ENCODE assay signal across 19 mouse cellular contexts in the genomic region with DNA sequence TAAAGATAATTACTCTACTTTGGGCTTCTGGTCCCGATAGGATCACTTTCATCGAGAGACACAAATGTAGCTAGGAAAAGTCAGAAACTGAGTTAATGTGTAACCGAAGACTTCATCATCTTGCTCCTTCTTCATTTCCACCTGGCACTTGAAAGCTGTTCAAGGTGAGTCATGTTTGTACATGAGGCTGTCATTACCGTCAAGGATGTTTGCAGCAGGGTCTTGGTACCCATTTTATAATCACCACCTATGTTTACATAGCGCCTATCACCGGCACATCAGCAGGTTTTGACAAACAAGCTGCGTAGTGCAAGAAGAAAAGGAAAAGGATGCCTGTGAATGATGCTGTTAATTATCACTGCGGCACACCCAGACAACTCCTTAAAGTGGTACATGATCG.
"Had no signal": no experiment of that assay in that cellular context is flagged by ENCODE, and none has a peak within 500 bp of the region (broad histone marks: within the 10 kb centered on the region; RNA-seq: fewer than 3 reads in every experiment).

No protein-coding gene starts in this region.

- H3K4me3 ChIP-seq: liver, embryonic 15.5 days; midbrain, embryonic 10.5 days; midbrain, embryonic 13.5 days; midbrain, embryonic 15.5 days; myocyte; neural tube, embryonic 13.5 days; neural tube, embryonic 15.5 days had no signal

- H3K27ac ChIP-seq: liver, embryonic 15.5 days; midbrain, embryonic 10.5 days; midbrain, embryonic 13.5 days; midbrain, embryonic 15.5 days; neural tube, embryonic 13.5 days; neural tube, embryonic 15.5 days had no signal

- H3K4me2 ChIP-seq: liver, embryonic 15.5 days; lung, embryonic 14.5 days; midbrain, embryonic 13.5 days; midbrain, embryonic 15.5 days; neural tube, embryonic 13.5 days; neural tube, embryonic 15.5 days had no signal

- DNase-seq: liver, postnatal 0 days; lung, embryonic 14.5 days; lung, postnatal 10 days; lung, postnatal 4 days; retina, postnatal 1 day; right cerebral cortex, adult 18-20 months; right cerebral cortex, postnatal 25 days; right cerebral cortex, postnatal 4 days; spleen, adult 18-20 months; thymus, adult 18-20 months; thymus, postnatal 14 days; thymus, postnatal 4 days had no signal

- H3K4me1 ChIP-seq: liver, embryonic 15.5 days; midbrain, embryonic 10.5 days; midbrain, embryonic 15.5 days had no signal

- ATAC-seq: liver, postnatal 0 days; midbrain, embryonic 13.5 days; midbrain, embryonic 15.5 days had no signal

- H3K9me3 ChIP-seq: liver, embryonic 15.5 days; midbrain, embryonic 10.5 days; midbrain, embryonic 13.5 days; midbrain, embryonic 15.5 days; neural tube, embryonic 13.5 days; neural tube, embryonic 15.5 days had no signal

- H3K36me3 ChIP-seq: liver, embryonic 15.5 days; midbrain, embryonic 10.5 days; midbrain, embryonic 13.5 days; midbrain, embryonic 15.5 days; neural tube, embryonic 13.5 days; neural tube, embryonic 15.5 days had no signal

- H3K9ac ChIP-seq: liver, embryonic 15.5 days; liver, postnatal 0 days; lung, embryonic 14.5 days; midbrain, embryonic 13.5 days; midbrain, embryonic 15.5 days; neural tube, embryonic 13.5 days; neural tube, embryonic 15.5 days had no signal

- H3K27me3 ChIP-seq: liver, embryonic 15.5 days; midbrain, embryonic 13.5 days; midbrain, embryonic 15.5 days; neural tube, embryonic 13.5 days; neural tube, embryonic 15.5 days had no signal
